Mouse (Mus musculus): ENCODE measurements around the gene 4921539E11Rik. TPM values are rescaled to one million over a fixed set of nuclear protein-coding genes. Genes with fewer than 3 reads are reported as not detected.

The 4921539E11Rik gene
- not detected in 2 replicates for polyA plus RNA-seq (2015; fragmentation: Nextera tagmentation; extraction: Ambion mirVana)

GRCm38 (mm10) chr4:103290763-103291162 lies at the start of gene 4921539E11Rik:
Gene 4921539E11Rik, minus strand, starts transcription at chr4:103290863.
- no peak within 1 kb of the TSS for H3K9ac ChIP-seq
- H3K4me3 ChIP-seq (replicated peaks): no peak within 1 kb of the TSS
- no peak for ATAC-seq (replicated peaks; ENCODE audit: low FRiP score)
- H3K27ac ChIP-seq: no peak within 1 kb of the TSS
- no peaks in the 10 kb centered on the region for H3K36me3 ChIP-seq
- WGBS: 78% methylated on average over 2 of the region's 2 CpGs
- no peaks in the 10 kb centered on the region for H3K4me1 ChIP-seq
- H3K9me3 ChIP-seq (replicated peaks): no peaks in the 10 kb centered on the region
- H3K27me3 ChIP-seq: no peaks in the 10 kb centered on the region
- H3K4me2 ChIP-seq: no peak within 1 kb of the TSS

- WGBS: 60% methylated on average over 5 of the region's 5 CpGs
- Histone ChIP-seq H3K4me2 (no peak overlapping the region), H3K9me3 (replicated peaks) (no peaks in the 10 kb centered on the region), H3K36me3 (peaks cover 23% of the 10 kb centered on the region), H3K4me3 (replicated peaks) (no peak overlapping the region), H3K4me1 (no peaks in the 10 kb centered on the region), H3K27me3 (no peaks in the 10 kb centered on the region), H3K9ac (no peak overlapping the region), H3K27ac (no peak overlapping the region)
- no peak for ATAC-seq (replicated peaks; ENCODE audit: low FRiP score)
These were observed 44.5 kb upstream of the 4921539E11Rik start for GRCm38 (mm10) chr4:103335134-103335533.

DNA sequence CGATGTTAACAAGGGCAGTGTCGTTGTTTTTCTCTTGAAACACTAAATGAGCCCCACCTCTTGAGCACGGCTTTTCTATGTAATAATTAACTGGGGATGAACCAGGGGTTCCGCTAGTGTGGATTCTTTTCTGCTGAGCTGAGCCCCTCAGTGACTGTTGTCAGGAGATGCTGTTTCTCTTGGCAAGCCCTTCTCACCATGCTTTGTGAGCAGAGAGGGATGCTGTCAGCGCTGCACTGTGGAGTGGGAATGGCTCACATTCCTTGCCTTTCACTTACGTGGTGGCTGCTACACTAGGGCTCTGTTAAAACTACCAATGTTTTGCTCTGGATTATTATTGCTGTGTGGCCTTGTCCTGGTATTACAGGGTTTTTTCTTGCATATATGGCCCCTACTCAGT lies 38.7 kb upstream of the 4921539E11Rik start:
- WGBS: 58% methylated on average over 6 of the region's 6 CpGs
- Histone ChIP-seq H3K9ac (no peak overlapping the region), H3K36me3 (peaks cover 25% of the 10 kb centered on the region), H3K4me2 (no peak overlapping the region), H3K4me1 (peaks cover 6% of the 10 kb centered on the region; the same call in 1 of the 2 replicates), H3K27ac (0 out of 2 replicates have a peak overlapping the region, but pooled peaks have one; percentile 18), H3K4me3 (replicated peaks) (no peak overlapping the region), H3K27me3 (no peaks in the 10 kb centered on the region), H3K9me3 (replicated peaks) (no peaks in the 10 kb centered on the region)
- peak; percentile 22; the same call in 1 of the 2 replicates for ATAC-seq (replicated peaks; ENCODE audit: low FRiP score)

DNA sequence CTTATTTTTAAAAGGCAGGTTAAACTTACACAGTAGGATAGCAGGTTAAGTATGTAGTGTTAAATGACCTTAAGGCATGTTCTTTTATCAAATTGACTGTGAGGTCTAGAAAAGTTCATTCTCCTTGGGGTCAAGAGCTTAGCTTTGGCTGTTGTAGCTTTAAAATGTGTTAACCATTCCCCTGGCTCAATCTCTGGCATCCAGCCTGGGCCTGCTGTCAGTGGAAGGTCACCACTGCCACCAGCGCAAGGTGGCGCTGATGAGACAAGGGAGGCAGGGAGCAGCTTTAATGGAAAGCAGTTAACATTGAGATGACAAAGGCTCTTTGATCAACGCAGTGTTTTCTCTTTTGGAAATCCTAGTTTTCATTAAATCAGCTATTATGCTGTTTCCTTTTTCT lies 36.3 kb upstream of the 4921539E11Rik start:
- H3K9me3 ChIP-seq (replicated peaks): no peaks in the 10 kb centered on the region
- H3K36me3 ChIP-seq: peaks cover 15% of the 10 kb centered on the region
- 85% methylated on average over 3 of the region's 3 CpGs for WGBS
- ATAC-seq (replicated peaks; ENCODE audit: low FRiP score): no peak
- no peak overlapping the region for H3K9ac ChIP-seq
- peaks cover 6% of the 10 kb centered on the region; the same call in 1 of the 2 replicates for H3K4me1 ChIP-seq
- H3K4me2 ChIP-seq: no peak overlapping the region
- no peaks in the 10 kb centered on the region for H3K27me3 ChIP-seq
- no peak overlapping the region for H3K27ac ChIP-seq
- H3K4me3 ChIP-seq (replicated peaks): no peak overlapping the region

- peaks cover 6% of the 10 kb centered on the region; the same call in 1 of the 2 replicates for H3K4me1 ChIP-seq
- H3K27ac ChIP-seq: no peak overlapping the region
- H3K27me3 ChIP-seq: no peaks in the 10 kb centered on the region
- no peak overlapping the region for H3K9ac ChIP-seq
- peaks cover 14% of the 10 kb centered on the region; the same call in 1 of the 2 replicates for H3K36me3 ChIP-seq
- WGBS: 37% methylated on average over 17 of the region's 17 CpGs
- peak; percentile 62; the same call in 1 of the 2 replicates for ATAC-seq (replicated peaks; ENCODE audit: low FRiP score)
- H3K4me3 ChIP-seq (replicated peaks): no peak overlapping the region
- H3K9me3 ChIP-seq (replicated peaks): no peaks in the 10 kb centered on the region
- H3K4me2 ChIP-seq: peak overlapping the region; percentile 17
These were observed 34.2 kb upstream of the 4921539E11Rik start for GRCm38 (mm10) chr4:103324688-103325451.

- H3K36me3 ChIP-seq: peaks cover 12% of the 10 kb centered on the region; the same call in 1 of the 2 replicates
- ATAC-seq (replicated peaks; ENCODE audit: low FRiP score): no peak
- H3K4me1 ChIP-seq: no peaks in the 10 kb centered on the region
- H3K4me2 ChIP-seq: no peak overlapping the region
- no peak overlapping the region for H3K9ac ChIP-seq
- H3K9me3 ChIP-seq (replicated peaks): no peaks in the 10 kb centered on the region
- no peaks in the 10 kb centered on the region for H3K27me3 ChIP-seq
- no peak overlapping the region for H3K4me3 ChIP-seq (replicated peaks)
- H3K27ac ChIP-seq: no peak overlapping the region
- 69% methylated on average over 6 of the region's 6 CpGs for WGBS
These were observed 30.8 kb upstream of the 4921539E11Rik start for GRCm38 (mm10) chr4:103321461-103321860.

DNA sequence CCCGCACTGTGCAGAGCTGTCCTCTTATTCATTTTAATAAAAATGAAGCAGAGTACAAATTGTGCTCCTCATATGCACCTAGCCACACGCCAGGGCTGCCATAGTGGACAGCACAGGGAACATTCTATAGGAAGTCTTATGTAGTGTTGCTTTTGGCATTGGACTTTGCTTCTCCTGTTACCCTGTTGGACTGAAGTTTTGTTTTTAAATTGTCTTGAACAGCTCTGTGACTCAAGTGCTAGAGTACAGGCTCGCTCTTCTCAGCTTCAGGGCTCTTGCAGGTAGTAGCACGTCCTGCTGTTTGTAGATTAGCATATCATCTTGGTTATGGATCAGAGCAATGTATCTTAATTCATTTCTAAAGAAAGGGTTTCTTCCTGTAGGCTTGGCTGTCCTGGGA lies 25.2 kb upstream of the 4921539E11Rik start:
- H3K4me1 ChIP-seq: peaks cover 11% of the 10 kb centered on the region
- no peak overlapping the region for H3K4me2 ChIP-seq
- no peak for ATAC-seq (replicated peaks; ENCODE audit: low FRiP score)
- no peak overlapping the region for H3K27ac ChIP-seq
- no peaks in the 10 kb centered on the region for H3K9me3 ChIP-seq (replicated peaks)
- H3K27me3 ChIP-seq: no peaks in the 10 kb centered on the region
- WGBS: 83% methylated on average over 4 of the region's 4 CpGs
- no peak overlapping the region for H3K4me3 ChIP-seq (replicated peaks)
- no peak overlapping the region for H3K9ac ChIP-seq
- H3K36me3 ChIP-seq: no peaks in the 10 kb centered on the region

DNA sequence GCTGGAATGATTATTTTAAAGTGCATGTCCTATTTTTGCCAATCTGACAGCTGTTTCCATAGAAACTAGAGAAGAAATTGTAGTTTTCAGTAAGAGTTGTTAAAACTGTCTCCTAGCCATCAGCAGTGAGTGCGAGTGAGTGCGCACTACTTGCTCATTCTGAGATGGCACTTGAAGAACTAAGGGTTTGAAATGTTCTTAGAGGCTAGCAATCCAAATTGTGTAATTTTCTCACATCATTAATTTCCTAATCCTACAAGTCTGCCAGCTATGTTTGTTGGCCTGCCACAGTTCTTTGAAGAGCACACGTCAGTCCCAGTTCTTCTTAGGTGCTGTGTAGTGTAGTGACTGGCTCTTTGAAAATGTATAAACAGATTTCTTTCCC lies 23.9 kb upstream of the 4921539E11Rik start:
- H3K4me3 ChIP-seq (replicated peaks): peak overlapping the region; percentile 79
- H3K36me3 ChIP-seq: no peaks in the 10 kb centered on the region
- H3K27ac ChIP-seq: peak overlapping the region; percentile 98; the same call in 1 of the 2 replicates
- no peak for ATAC-seq (replicated peaks; ENCODE audit: low FRiP score)
- WGBS: 51% methylated on average over 3 of the region's 3 CpGs
- H3K9ac ChIP-seq: peak overlapping the region; percentile 87; the same call in 1 of the 2 replicates
- H3K27me3 ChIP-seq: no peaks in the 10 kb centered on the region
- peak overlapping the region; percentile 67 for H3K4me2 ChIP-seq
- H3K9me3 ChIP-seq (replicated peaks): no peaks in the 10 kb centered on the region
- peaks cover 11% of the 10 kb centered on the region for H3K4me1 ChIP-seq

GRCm38 (mm10) chr4:103313587-103314525 lies 23.2 kb upstream of the 4921539E11Rik start, which contains the start of gene Oma1:
Gene Oma1, plus strand, starts transcription at chr4:103313812.
- Histone ChIP-seq H3K4me2 (peak within 1 kb of the TSS; percentile 67), H3K27me3 (no peaks in the 10 kb centered on the region), H3K9ac (peak within 1 kb of the TSS; percentile 87), H3K9me3 (replicated peaks) (no peaks in the 10 kb centered on the region), H3K36me3 (no peaks in the 10 kb centered on the region), H3K4me1 (peaks cover 11% of the 10 kb centered on the region), H3K4me3 (replicated peaks) (peak within 1 kb of the TSS; percentile 79), H3K27ac (peak within 1 kb of the TSS; percentile 98)
- whole genome bisulfite sequencing: under 1% methylated on average over 50 of the region's 61 CpGs
- ATAC-seq (replicated peaks; ENCODE audit: low FRiP score): peak; percentile 100

GRCm38 (mm10) chr4:103303851-103304250 lies 13.2 kb upstream of the 4921539E11Rik start:
- Histone ChIP-seq H3K4me1 (no peaks in the 10 kb centered on the region), H3K9ac (no peak overlapping the region), H3K4me2 (no peak overlapping the region), H3K9me3 (replicated peaks) (no peaks in the 10 kb centered on the region), H3K27ac (no peak overlapping the region), H3K36me3 (no peaks in the 10 kb centered on the region), H3K27me3 (no peaks in the 10 kb centered on the region), H3K4me3 (replicated peaks) (no peak overlapping the region)
- ATAC-seq (replicated peaks; ENCODE audit: low FRiP score): no peak
- 77% methylated on average over 1 of the region's 1 CpGs for WGBS

DNA sequence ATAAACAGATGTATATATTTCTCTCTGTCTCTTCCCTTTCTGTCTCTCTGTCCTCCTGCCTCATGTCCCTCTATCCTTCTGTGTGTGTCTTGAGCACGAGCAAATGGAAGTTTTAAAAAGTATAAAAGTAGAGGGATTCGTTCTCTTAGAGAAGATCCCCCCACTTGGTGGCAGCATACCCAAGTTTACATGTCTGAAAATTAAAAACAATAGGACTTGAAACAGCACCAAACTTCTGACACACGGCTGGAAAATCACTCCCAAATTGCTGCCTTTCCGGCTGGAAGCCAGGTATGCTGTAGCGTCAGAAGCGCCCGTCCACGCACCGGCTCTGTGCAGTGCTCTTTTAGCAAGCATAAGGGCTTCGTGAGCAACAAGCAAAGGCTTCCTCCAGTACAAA lies 8.7 kb upstream of the 4921539E11Rik start:
- Histone ChIP-seq H3K36me3 (no peaks in the 10 kb centered on the region), H3K4me3 (replicated peaks) (no peak overlapping the region), H3K27me3 (no peaks in the 10 kb centered on the region), H3K4me1 (no peaks in the 10 kb centered on the region), H3K9ac (no peak overlapping the region), H3K4me2 (no peak overlapping the region), H3K27ac (no peak overlapping the region), H3K9me3 (replicated peaks) (no peaks in the 10 kb centered on the region)
- WGBS: 64% methylated on average over 10 of the region's 10 CpGs
- no peak for ATAC-seq (replicated peaks; ENCODE audit: low FRiP score)

GRCm38 (mm10) chr4:103288342-103288741 lies 2.3 kb downstream of the 4921539E11Rik start:
- H3K9ac ChIP-seq: no peak overlapping the region
- H3K4me1 ChIP-seq: no peaks in the 10 kb centered on the region
- H3K27ac ChIP-seq: no peak overlapping the region
- H3K27me3 ChIP-seq: no peaks in the 10 kb centered on the region
- no peaks in the 10 kb centered on the region for H3K9me3 ChIP-seq (replicated peaks)
- no peak overlapping the region for H3K4me2 ChIP-seq
- no peak overlapping the region for H3K4me3 ChIP-seq (replicated peaks)
- ATAC-seq (replicated peaks; ENCODE audit: low FRiP score): no peak
- 83% methylated on average over 7 of the region's 7 CpGs for WGBS
- H3K36me3 ChIP-seq: no peaks in the 10 kb centered on the region
